Mouse (Mus musculus) heart, embryonic 14.5 days (tissue): ENCODE results near the gene Olfr1414. TPM values are rescaled to one million over a fixed set of nuclear protein-coding genes. Genes with fewer than 3 reads are reported as not detected.
"Not testable (repeated sequence)": the region's sequence is repeated elsewhere in the genome, so short reads cannot be mapped to it uniquely, and the experiment has no call there.

Experiments
- ATAC-seq: fragments of 200-750 bp; cut with Nextera tagmentation; 2 replicates; pipeline ENCODE4 v1.8.0; 2017; ENCODE audit warnings: low read depth, moderate TSS enrichment; ENCODE audit not compliant: insufficient number of reproducible peaks, insufficient read depth, low FRiP score
- H3K27ac ChIP-seq, 2 experiments: fragments of 200-500 bp in 1 of 2; fragments of 300-500 bp in 1 of 2; sonication (generic) in 1 of 2; replicated peaks in 1 of 2; 2 replicates each; pipeline ENCODE4 v1.5.1; 2012 to 2014; ENCODE audit warnings: low read depth in 2 of 2, low read length in 2 of 2, control low read depth in 1 of 2, mild to moderate bottlenecking in 1 of 2, mixed read lengths in 1 of 2; ENCODE audit not compliant: control insufficient read depth in 1 of 2, insufficient read depth in 1 of 2
- H3K27me3 ChIP-seq: fragments of 300-500 bp; sonication (generic); 2 replicates; pipeline ENCODE4 v1.6.1; 2014; ENCODE audit warnings: mild to moderate bottlenecking, low read length, control low read depth; ENCODE audit not compliant: control insufficient read depth, insufficient read depth
- H3K36me3 ChIP-seq: fragments of 300-500 bp; sonication (generic); 2 replicates; pipeline ENCODE4 v1.6.1; 2014; ENCODE audit warnings: mild to moderate bottlenecking, control low read depth, low read length, mixed read lengths; ENCODE audit not compliant: control insufficient read depth, insufficient read depth
- H3K4me1 ChIP-seq, 2 experiments: fragments of 200-500 bp in 1 of 2; fragments of 300-500 bp in 1 of 2; sonication (generic) in 1 of 2; 2 replicates each; pipeline ENCODE4 v1.6.1; 2012 to 2014; ENCODE audit warnings: low read length in 2 of 2, control low read depth in 1 of 2, mixed read lengths in 1 of 2; ENCODE audit not compliant: control insufficient read depth in 2 of 2, insufficient read depth in 2 of 2
- H3K4me2 ChIP-seq: fragments of 300-500 bp; sonication (generic); 2 replicates; pipeline ENCODE4 v1.6.1; 2014; ENCODE audit warnings: mild to moderate bottlenecking, low read length
- H3K4me3 ChIP-seq, 2 experiments: fragments of 200-500 bp in 1 of 2; fragments of 300-500 bp in 1 of 2; sonication (generic) in 1 of 2; 2 replicates each; pipeline ENCODE4 v1.5.1; 2012 to 2014; ENCODE audit warnings: low read length in 2 of 2, mild to moderate bottlenecking in 2 of 2, control low read depth in 1 of 2, low read depth in 1 of 2, moderate library complexity in 1 of 2; ENCODE audit not compliant: control insufficient read depth in 1 of 2, insufficient read depth in 1 of 2
- H3K9ac ChIP-seq: fragments of 300-500 bp; sonication (generic); 2 replicates; pipeline ENCODE4 v1.6.1; 2014; ENCODE audit warnings: mild to moderate bottlenecking, low read length
- H3K9me3 ChIP-seq: fragments of 300-500 bp; sonication (generic); 2 replicates; pipeline ENCODE4 v1.6.1; 2016; ENCODE audit warnings: low read length, control low read depth; ENCODE audit not compliant: control insufficient read depth
- WGBS: fragments of 180-500 bp; shearing (Covaris S2); extraction: QIAGEN DNeasy Blood & Tissue Kit; methylation state at CpG from one replicate; pipeline ENCODE4 v1.1.7; 2014; 5-methylcytosine and 5-hydroxymethylcytosine counted together
- polyA plus RNA-seq: library from polyadenylated mRNA; unstranded; fragments of >200 nt; fragmentation: Nextera tagmentation; extraction: Ambion mirVana; gene quantifications from 2 replicates; pipeline ENCODE4 v1.2.1, GENCODE M21; 2014

The Olfr1414 gene
- polyA plus RNA-seq, 1 experiment from 2014 or later = not detected

DNA sequence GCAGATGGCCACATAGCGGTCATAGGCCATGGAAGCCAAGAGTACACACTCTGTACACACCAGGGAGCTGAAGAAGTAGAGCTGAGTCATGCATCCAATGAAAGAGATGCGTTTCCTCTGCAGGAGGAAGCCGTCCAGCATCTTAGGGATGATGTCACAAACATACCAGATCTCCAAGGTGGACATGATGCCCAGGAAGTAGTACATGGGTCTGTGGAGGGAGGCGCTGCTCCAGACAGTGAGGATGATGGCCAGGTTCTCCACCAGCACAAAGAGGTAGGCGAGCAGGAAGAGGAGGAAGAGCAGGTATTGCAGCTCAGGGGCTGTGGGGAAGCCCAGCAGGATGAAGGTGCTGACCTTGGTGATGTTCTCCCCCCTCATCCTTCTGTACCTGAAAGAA, 6.8 kb downstream of the Olfr1414 start:
- not testable (repeated sequence) for H3K4me1 ChIP-seq, H3K36me3 ChIP-seq, H3K4me2 ChIP-seq, H3K27me3 ChIP-seq, H3K9me3 ChIP-seq, H3K9ac ChIP-seq, H3K4me3 ChIP-seq, ATAC-seq, H3K27ac ChIP-seq
- 76% methylated on average over 4 of the region's 5 CpGs for WGBS

DNA sequence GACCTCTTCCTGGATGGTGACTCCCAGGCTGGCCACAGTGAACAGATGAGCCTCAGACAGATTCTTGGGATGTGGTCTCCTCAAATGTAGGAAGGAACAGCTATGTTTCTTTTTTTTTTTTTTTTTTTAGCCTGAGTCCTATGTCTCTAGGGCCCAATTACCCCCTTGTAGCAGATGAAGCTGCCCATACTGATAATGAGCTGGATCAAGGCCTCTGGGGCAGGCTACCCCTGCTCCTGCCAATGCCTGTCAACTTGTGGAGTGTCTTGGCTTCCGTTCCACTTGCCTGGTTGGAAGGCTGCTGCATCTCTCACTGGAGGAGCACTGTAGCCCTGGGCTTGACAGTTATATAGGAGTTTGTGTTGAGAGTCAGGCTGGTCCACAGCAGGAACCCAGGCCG, 22.5 kb downstream of the Olfr1414 start, which contains the start of gene Olfr1415:
Gene Olfr1415, minus strand, starts transcription at position 101 of the 400 bp plus-strand sequence.
- Histone ChIP-seq H3K4me2 (no peak within 1 kb of the TSS), H3K27ac (no peak within 1 kb of the TSS), H3K36me3 (no peaks in the 10 kb centered on the region), H3K27me3 (no peaks in the 10 kb centered on the region), H3K4me1 (no peaks in the 10 kb centered on the region), H3K9ac (no peak within 1 kb of the TSS), H3K9me3 (0 out of 2 replicates have a peak, but pooled peaks cover 3% of the 10 kb centered on the region), H3K4me3 (no peak within 1 kb of the TSS)
- ATAC-seq = no peak
- WGBS = 73% methylated on average over 2 of the region's 2 CpGs

DNA sequence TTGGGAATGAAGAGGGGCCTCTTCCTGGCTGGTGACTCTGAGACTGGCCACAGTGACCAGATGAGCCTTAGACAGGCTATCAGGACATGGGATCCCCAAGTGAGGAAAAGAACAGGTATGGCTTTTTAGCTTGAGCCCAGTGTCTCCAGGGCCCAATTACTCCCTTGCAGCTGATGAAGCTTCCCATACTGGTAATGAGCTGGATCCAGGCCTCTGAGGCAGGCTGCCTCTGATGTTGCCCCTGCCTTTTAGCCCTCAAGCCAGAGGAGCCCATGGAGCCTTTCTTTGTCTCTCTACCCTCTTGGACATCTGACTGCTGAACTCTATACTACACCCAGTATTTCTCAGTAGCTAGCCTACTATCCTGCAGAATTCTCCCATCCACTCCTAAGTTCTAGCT, 33.4 kb downstream of the Olfr1414 start, which contains the start of gene Olfr1416:
Gene Olfr1416, minus strand, starts transcription at position 101 of the 400 bp plus-strand sequence.
- H3K27me3 ChIP-seq = no peaks in the 10 kb centered on the region
- H3K36me3 ChIP-seq = no peaks in the 10 kb centered on the region
- no peak within 1 kb of the TSS for H3K4me2 ChIP-seq
- no peak within 1 kb of the TSS for H3K4me3 ChIP-seq
- no peaks in the 10 kb centered on the region for H3K4me1 ChIP-seq
- H3K27ac ChIP-seq = no peak within 1 kb of the TSS
- ATAC-seq = no peak
- 0 out of 2 replicates have a peak, but pooled peaks cover 6% of the 10 kb centered on the region for H3K9me3 ChIP-seq
- H3K9ac ChIP-seq = no peak within 1 kb of the TSS

DNA sequence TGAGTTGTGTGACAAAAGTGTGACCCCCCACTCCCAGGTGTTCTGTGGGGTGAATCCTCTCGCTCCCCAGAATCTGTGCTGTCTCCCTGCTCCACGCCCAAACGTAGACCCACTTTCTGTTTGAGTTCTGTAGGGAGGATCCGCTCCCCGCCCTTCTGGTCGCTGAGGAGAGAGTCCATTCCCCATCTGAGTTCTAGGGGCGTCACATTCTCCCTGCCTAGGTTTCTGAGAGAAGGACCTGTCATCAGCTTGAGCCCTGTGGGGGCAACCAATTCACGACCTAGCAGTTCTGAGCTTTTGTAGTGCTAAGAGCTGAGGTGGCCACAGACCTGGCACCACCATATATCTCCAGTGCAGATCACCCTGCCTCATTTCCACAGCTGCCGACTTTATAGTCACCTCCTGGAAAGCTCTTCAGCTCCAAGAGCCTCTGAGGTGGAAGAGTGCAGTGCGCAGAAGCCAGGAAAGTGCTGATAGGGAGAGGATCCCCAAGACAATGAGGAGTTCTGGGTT, 44.3 kb downstream of the Olfr1414 start:
- H3K4me2 ChIP-seq = peak overlapping the region; percentile 81
- WGBS = 1% methylated on average over 10 of the region's 10 CpGs
- peak overlapping the region; percentile 79 to 86 for H3K4me3 ChIP-seq
- H3K4me1 ChIP-seq = peaks cover 7 to 14% of the 10 kb centered on the region in 2 experiments
- H3K27ac ChIP-seq = peak overlapping the region; percentile 11 to 56; a peak in 3 of 4 replicates
- no peaks in the 10 kb centered on the region; the same call in 1 of the 2 replicates for H3K27me3 ChIP-seq
- H3K9ac ChIP-seq = peak overlapping the region; percentile 98
- ATAC-seq = no peak; the same call in 1 of the 2 replicates
- H3K9me3 ChIP-seq = no peaks in the 10 kb centered on the region
- peaks cover 19% of the 10 kb centered on the region for H3K36me3 ChIP-seq

DNA sequence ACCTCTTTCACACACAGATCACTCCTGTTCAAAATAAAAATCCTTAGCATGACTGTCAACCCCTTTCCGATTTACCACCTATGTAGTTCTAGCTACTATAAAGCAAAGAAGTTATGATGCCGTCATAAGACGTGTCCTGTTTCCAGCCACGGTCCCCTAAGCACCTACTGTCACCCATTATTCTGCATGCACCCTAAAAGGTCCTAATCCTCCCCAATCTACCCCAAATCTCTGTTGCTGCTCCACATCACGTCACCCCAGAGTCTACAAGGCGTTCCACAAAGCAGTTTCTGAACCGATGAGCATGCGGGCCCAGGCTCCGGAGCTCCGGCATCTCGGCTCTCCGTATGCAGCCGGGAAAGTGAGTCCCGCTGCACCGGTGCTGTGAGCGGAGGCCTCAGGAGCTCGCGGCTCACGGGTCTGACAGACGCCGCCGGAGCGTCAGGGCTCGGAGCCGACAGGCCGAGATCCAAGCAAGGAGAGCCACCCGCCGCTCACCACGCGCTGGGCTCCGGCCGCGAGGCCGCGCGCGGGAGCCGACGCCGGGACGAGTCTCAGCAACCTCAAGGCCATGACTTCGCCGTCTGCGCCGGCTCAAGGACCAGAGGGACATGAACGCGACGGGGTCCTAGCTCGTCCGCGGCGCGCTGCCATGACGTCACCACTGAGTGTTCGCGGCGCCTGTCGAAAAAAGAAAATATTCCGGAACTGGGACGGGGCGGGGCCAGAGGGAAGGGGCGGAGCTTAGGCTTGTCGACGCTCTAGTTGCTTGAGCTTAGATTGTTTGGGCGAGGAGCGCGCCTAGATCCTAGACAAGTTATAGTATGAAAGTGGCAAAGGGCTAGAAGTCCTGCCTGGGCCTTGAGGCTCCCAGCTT, 45.1 kb downstream of the Olfr1414 start, which contains the start of gene Ndufa10:
Gene Ndufa10, minus strand, starts transcription at position 696 of the 877 bp plus-strand sequence.
- no peaks in the 10 kb centered on the region; the same call in 1 of the 2 replicates for H3K27me3 ChIP-seq
- ATAC-seq = peak; percentile 88
- no peaks in the 10 kb centered on the region for H3K9me3 ChIP-seq
- peaks cover 26% of the 10 kb centered on the region for H3K36me3 ChIP-seq
- peaks cover 7 to 14% of the 10 kb centered on the region in 2 experiments for H3K4me1 ChIP-seq
- peak within 1 kb of the TSS; percentile 98 for H3K9ac ChIP-seq
- peak within 1 kb of the TSS; percentile 56 to 77 for H3K27ac ChIP-seq
- peak within 1 kb of the TSS; percentile 91 for H3K4me2 ChIP-seq
- peak within 1 kb of the TSS; percentile 79 to 86 for H3K4me3 ChIP-seq
- under 1% methylated on average over 67 of the region's 67 CpGs for WGBS

DNA sequence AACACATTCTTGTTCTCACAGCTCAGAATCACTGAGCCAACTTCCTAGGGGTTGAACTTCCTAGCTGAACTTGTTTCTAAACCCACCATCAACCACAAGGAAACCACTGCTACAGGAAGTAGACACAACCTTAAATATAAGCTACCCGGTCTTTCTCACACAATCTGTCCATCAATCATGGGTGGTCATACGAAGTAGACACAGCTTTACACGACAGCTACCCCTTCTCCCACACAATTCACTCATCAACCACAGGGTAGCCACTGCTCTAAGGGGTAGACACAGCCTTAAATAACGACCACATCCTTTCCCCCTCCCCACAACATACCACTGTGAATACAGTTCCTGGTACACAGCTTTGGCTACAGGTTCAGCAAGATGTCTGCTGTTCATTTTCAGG, 49.6 kb downstream of the Olfr1414 start:
- 80% methylated on average over 4 of the region's 4 CpGs for WGBS
- Histone ChIP-seq H3K4me2 (no peak overlapping the region), H3K4me1 (peaks cover 2 to 10% of the 10 kb centered on the region in 2 experiments; a peak in 3 of 4 replicates), H3K4me3 (no peak overlapping the region), H3K27ac (no peak overlapping the region), H3K9me3 (no peaks in the 10 kb centered on the region), H3K27me3 (no peaks in the 10 kb centered on the region), H3K36me3 (peaks cover 71% of the 10 kb centered on the region), H3K9ac (no peak overlapping the region)
- no peak for ATAC-seq

DNA sequence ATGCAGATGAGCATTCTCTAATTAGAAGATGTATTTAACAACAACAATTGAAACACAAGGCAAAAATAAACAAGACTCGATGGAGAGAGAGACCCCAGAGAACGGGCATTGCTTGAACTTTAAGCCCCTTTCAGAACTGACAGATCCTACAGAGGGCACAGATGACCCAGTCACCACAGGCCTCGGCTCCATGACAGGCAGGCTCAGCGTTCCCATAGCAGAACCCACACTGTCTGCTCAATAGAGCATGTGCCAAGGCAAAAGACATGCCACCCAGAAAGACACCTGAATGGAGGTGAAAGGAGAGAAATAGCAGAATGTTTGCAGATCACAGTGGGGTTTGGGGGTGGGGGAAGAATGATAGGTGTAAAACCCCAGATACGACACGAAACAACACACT, 60.0 kb downstream of the Olfr1414 start:
- no peak overlapping the region for H3K4me3 ChIP-seq
- peaks cover 96% of the 10 kb centered on the region for H3K36me3 ChIP-seq
- H3K4me2 ChIP-seq = no peak overlapping the region
- no peak overlapping the region for H3K9ac ChIP-seq
- no peaks in the 10 kb centered on the region for H3K4me1 ChIP-seq
- 93% methylated on average over 6 of the region's 6 CpGs for WGBS
- no peak for ATAC-seq
- no peaks in the 10 kb centered on the region for H3K27me3 ChIP-seq
- H3K9me3 ChIP-seq = no peaks in the 10 kb centered on the region
- H3K27ac ChIP-seq = no peak overlapping the region
